Mouse (Mus musculus) layer of hippocampus, adult 9-10 months (tissue): ENCODE results near the gene Gm26657.

Source experiments
- DNase-seq: peaks from one replicate; pipeline ENCODE4 v3.0.0; 2022; ENCODE audit warnings: low spot score

Gene Gm26657

DNA sequence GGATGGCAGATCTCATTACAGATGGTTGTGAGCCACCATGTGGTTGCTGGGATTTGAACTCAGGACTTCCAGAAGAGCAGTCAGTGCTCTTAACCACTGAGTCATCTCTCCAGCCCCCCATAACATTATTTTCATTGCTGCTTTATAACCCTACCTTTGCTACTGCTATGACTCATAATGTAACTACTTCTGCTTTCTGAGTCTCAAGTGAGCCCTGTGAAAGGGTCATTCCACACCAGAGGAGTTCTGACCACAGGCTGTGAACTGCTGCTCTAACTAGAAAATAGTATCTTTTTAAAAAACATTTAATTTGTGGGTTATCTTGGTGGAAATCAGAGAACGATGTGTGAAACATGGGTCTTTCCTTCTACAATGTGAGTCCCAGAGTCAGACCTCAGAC, 17.8 kb downstream of the Gm26657 start:
- no peak for DNase-seq

GRCm38 (mm10) chr4:56767861-56768284, 28.0 kb downstream of the Gm26657 start:
- no peak for DNase-seq

DNA sequence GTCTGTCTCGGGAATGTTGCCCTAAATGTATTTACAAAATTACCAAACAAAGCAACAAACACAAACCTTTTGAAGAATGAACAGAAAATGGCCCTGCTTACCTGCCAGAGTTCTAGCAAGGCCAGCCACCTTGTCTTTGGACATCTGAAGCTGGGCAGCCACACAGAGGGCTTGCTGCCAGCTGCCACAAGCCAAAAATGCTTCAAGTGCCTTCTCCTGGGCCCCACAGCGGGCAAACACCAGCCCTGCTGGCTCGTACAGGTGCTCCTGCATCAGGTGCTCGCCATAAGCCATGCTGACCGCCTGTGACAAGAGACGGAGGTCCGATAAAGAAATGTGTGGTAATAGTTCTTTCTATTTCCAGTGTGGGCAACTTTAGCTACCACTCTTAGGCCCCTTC, 29.0 kb downstream of the Gm26657 start:
- no peak for DNase-seq

DNA sequence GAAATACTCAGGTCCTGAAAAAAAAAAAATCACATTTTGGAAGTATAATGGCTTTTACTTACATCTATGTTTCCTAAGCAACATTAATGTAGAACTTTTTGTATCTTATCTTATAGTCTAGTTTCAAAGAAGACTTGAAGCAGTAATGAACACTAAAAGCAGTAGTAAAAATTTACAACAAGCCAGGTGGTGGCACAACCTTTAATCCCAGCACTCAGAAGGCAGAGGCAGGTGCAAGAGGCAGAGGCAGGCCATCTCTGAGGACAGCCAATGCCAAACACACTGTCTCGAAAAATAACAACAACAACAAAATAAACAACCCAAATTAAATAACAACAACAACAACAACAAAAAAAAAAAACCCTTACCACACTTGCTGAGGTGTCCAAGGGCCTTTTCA, 31.2 kb downstream of the Gm26657 start:
- DNase-seq = no peak
